Mouse (Mus musculus) left cerebral cortex, postnatal 36 days (tissue): Measurements from ENCODE around the gene Bcat2. TPM values are rescaled to one million over a fixed set of nuclear protein-coding genes. Genes with fewer than 3 reads are reported as not detected.

ENCODE experiments used
- total RNA-seq, 2 experiments: library from RNA; stranded (reverse); gene quantifications; 2 replicates each; pipeline ENCODE4 v1.2.3; 2021

Gene Bcat2
- total RNA-seq, 2 experiments from 2014 or later, result 18.8 to 27.5 TPM

Other genes with a start within 250 kb of the Bcat2 start
- gene Trpm4, start 236.4 kb upstream of the Bcat2 start, total RNA-seq, result 10 to 100 TPM; 18.0 to 20.9 TPM
- under 1 TPM; 0.27 to 0.52 TPM for gene Hrc, start 234.9 kb upstream of the Bcat2 start, total RNA-seq
- gene Ppfia3, start 203.1 kb upstream of the Bcat2 start, total RNA-seq, result 100 to 1,000 TPM; 154 to 168 TPM
- gene Lin7b, start 199.6 kb upstream of the Bcat2 start, total RNA-seq, result 100 to 1,000 TPM; 164 to 189 TPM
- 100 to 1,000 TPM; 273 to 486 TPM for gene Snrnp70, start 174.4 kb upstream of the Bcat2 start, total RNA-seq
- not detected for gene Kcna7, start 164.5 kb upstream of the Bcat2 start, total RNA-seq
- gene Ntf5, start 156.5 kb upstream of the Bcat2 start, total RNA-seq, result not detected
- not detected for gene Lhb, start 149.3 kb upstream of the Bcat2 start, total RNA-seq
- gene Gys1, start 135.3 kb upstream of the Bcat2 start, total RNA-seq, result 10 to 100 TPM; 14.1 to 16.9 TPM
- gene Ruvbl2, start 132.1 kb upstream of the Bcat2 start, total RNA-seq, result 10 to 100 TPM; 39.7 to 41.5 TPM
- gene Ftl1, start 110.3 kb upstream of the Bcat2 start, total RNA-seq, result 100 to 1,000 TPM; 198 to 232 TPM
- 10 to 100 TPM; 63.6 to 64.0 TPM for gene Bax, start 103.3 kb upstream of the Bcat2 start, total RNA-seq
- not detected for gene Tulp2, start 88.3 kb upstream of the Bcat2 start, total RNA-seq
- gene Gm45808, start 83.3 kb upstream of the Bcat2 start, total RNA-seq, result under 1 TPM in 1 of 2 experiments, not detected in 1; 0.57 TPM
- gene Dhdh, start 81.3 kb upstream of the Bcat2 start, total RNA-seq, result 1 to 10 TPM; 4.0 to 4.8 TPM
- 10 to 100 TPM; 96.8 to 98.9 TPM for gene Nucb1, start 59.7 kb upstream of the Bcat2 start, total RNA-seq
- gene Ppp1r15a, start 43.9 kb upstream of the Bcat2 start, total RNA-seq, result 10 to 100 TPM; 24.2 to 31.3 TPM
- gene Plekha4, start 43.8 kb upstream of the Bcat2 start, total RNA-seq, result 1 to 10 TPM; 3.7 to 5.2 TPM
- gene Hsd17b14, start 15.3 kb upstream of the Bcat2 start, total RNA-seq, result under 1 TPM in 1 of 2 experiments, not detected in 1; 0.39 TPM
- not detected for gene Fgf21, start 45.3 kb downstream of the Bcat2 start, total RNA-seq
- gene Fut1, start 47.1 kb downstream of the Bcat2 start, total RNA-seq, result not detected
- gene Izumo1, start 51.7 kb downstream of the Bcat2 start, total RNA-seq, result not detected
- gene Rasip1, start 57.3 kb downstream of the Bcat2 start, total RNA-seq, result 1 to 10 TPM; 6.9 to 8.0 TPM
- gene Mamstr, start 69.8 kb downstream of the Bcat2 start, total RNA-seq, result 1 to 10 TPM; 4.1 to 5.1 TPM
- under 1 TPM in 1 of 2 experiments, not detected in 1; 0.63 TPM for gene Fut2, start 96.2 kb downstream of the Bcat2 start, total RNA-seq
- 1 to 10 TPM; 4.2 to 5.7 TPM for gene Ntn5, start 113.9 kb downstream of the Bcat2 start, total RNA-seq
- under 1 TPM; 0.37 to 0.48 TPM for gene Sec1, start 124.2 kb downstream of the Bcat2 start, total RNA-seq
- gene Car11, start 129.7 kb downstream of the Bcat2 start, total RNA-seq, result 100 to 1,000 TPM; 209 to 228 TPM
- gene Dbp, start 134.9 kb downstream of the Bcat2 start, total RNA-seq, result 100 to 1,000 TPM; 128 to 138 TPM
- 100 to 1,000 TPM; 284 to 337 TPM for gene Rpl18, start 145.3 kb downstream of the Bcat2 start, total RNA-seq
- 10 to 100 TPM; 29.9 to 30.0 TPM for gene Sphk2, start 147.8 kb downstream of the Bcat2 start, total RNA-seq
- not detected for gene Fam83e, start 151.1 kb downstream of the Bcat2 start, total RNA-seq
- not detected for gene Spaca4, start 155.7 kb downstream of the Bcat2 start, total RNA-seq
- 100 to 1,000 TPM; 225 to 267 TPM for gene Lmtk3, start 213.6 kb downstream of the Bcat2 start, total RNA-seq
- 10 to 100 TPM; 11.4 to 13.8 TPM for gene Sult2b1, start 214.5 kb downstream of the Bcat2 start, total RNA-seq
- 100 to 1,000 TPM; 199 to 210 TPM for gene Cyth2, start 244.4 kb downstream of the Bcat2 start, total RNA-seq